14 mouse cellular contexts compared by ENCODE assay signal in genomic region chr13:20300626-20301025, GRCm38 (mm10).
"Had no signal": no experiment of that assay in that cellular context is flagged by ENCODE, and none has a peak within 500 bp of the region (broad histone marks: within the 10 kb centered on the region; RNA-seq: fewer than 3 reads in every experiment).

No protein-coding gene starts in this region.

- H3K27ac ChIP-seq: kidney, postnatal 0 days; liver, embryonic 13.5 days had no signal

- ATAC-seq: inflammation-experienced regulatory T-cells, adult 6 months had no signal

- DNase-seq: kidney, adult 2 months; kidney, postnatal 36 days; layer of hippocampus, postnatal 36 days; liver, embryonic 13.5 days; lung, adult 2 months; lung, postnatal 14 days; lung, postnatal 4 days; midbrain, embryonic 14.5 days; thymus, adult 2 months; thymus, postnatal 14 days; thymus, postnatal 4 days had no signal

- H3K36me3 ChIP-seq: liver, embryonic 13.5 days had no signal

- H3K9me3 ChIP-seq: liver, embryonic 13.5 days had no signal

- H3K27me3 ChIP-seq: liver, embryonic 13.5 days had no signal

- H3K4me3 ChIP-seq: liver, embryonic 13.5 days had no signal

- H3K4me2 ChIP-seq: liver, embryonic 13.5 days; midbrain, embryonic 11.5 days had no signal

- H3K9ac ChIP-seq: liver, embryonic 13.5 days had no signal

- H3K4me1 ChIP-seq: liver, embryonic 13.5 days had no signal
